Mouse (Mus musculus) myocyte (in vitro differentiated cells): ENCODE results near the gene Pdia5.

Experiments
- E2F4 ChIP-seq: IDR thresholded peaks from one replicate; pipeline ENCODE4 v1.6.1; 2011; ENCODE audit warnings: mild to moderate bottlenecking, control low read depth, moderate library complexity; ENCODE audit not compliant: insufficient read depth
- MAX ChIP-seq: IDR thresholded peaks from one replicate; pipeline ENCODE4 v1.6.1; 2011; ENCODE audit warnings: low read depth, mild to moderate bottlenecking, control low read depth
- MYOG ChIP-seq, 3 experiments: IDR thresholded peaks; one replicate each; pipeline ENCODE4 v1.6.1; 2011; ENCODE audit warnings: control low read depth in 2 of 3, low read depth in 2 of 3, mild to moderate bottlenecking in 2 of 3; ENCODE audit not compliant: insufficient read length in 2 of 3, control insufficient read depth in 1 of 3, insufficient read depth in 1 of 3
- POLR2A ChIP-seq: IDR thresholded peaks from one replicate; pipeline ENCODE4 v1.6.1; 2011; ENCODE audit warnings: low read depth, mild to moderate bottlenecking, control low read depth, moderate library complexity; ENCODE audit not compliant: insufficient read length
- POLR2AphosphoS2 ChIP-seq: IDR thresholded peaks from one replicate; pipeline ENCODE4 v1.6.1; 2011; ENCODE audit warnings: low read depth, control low read depth; ENCODE audit not compliant: insufficient read length
- SRF ChIP-seq: IDR thresholded peaks from one replicate; pipeline ENCODE4 v1.6.1; 2011; ENCODE audit warnings: low read depth; ENCODE audit not compliant: control insufficient read depth, insufficient read length
- TCF3 ChIP-seq: IDR thresholded peaks from one replicate; pipeline ENCODE4 v1.6.1; 2011; ENCODE audit warnings: low read depth, control low read depth; ENCODE audit not compliant: insufficient read length
- USF1 ChIP-seq: IDR thresholded peaks from one replicate; pipeline ENCODE4 v1.6.1; 2011; ENCODE audit warnings: low read depth, mild to moderate bottlenecking, control low read depth, moderate library complexity

DNA sequence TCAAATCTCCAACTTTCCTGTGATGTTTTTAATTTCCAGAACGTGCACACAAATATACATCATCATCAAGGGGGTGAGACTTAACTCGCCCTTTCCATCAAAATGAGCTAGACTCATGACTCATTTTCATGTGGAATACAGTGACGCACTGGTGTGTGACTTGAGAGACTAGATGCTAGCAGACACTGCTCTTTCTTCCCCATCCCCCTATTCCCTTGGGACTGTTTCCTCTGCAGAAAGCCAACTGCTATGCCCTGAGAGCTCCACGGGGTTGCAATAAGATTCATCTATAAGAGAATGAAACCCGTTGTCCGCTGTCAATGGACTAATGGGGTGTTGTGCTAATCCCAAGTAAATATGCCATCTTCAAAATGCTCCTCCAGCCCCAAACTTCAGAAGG is 17.9 kb upstream of the Pdia5 start:
- TF ChIP-seq TCF3 (no peak), POLR2AphosphoS2 (no peak), USF1 (no peak), POLR2A (no peak), E2F4 (no peak), MAX (no peak), SRF (no peak), MYOG (IDR thresholded peaks at IDR 0.05; ENCODE audit: control insufficient read depth in 1 of 3, insufficient read depth in 1 of 3, insufficient read length in 2 of 3, low read depth in 2 of 3) (no peak)
